Mouse (Mus musculus) left cerebral cortex, postnatal 4 days (tissue): ENCODE data around the gene Grin1. TPM values are rescaled to one million over a fixed set of nuclear protein-coding genes. Genes with fewer than 3 reads are reported as not detected.

ENCODE experiments used
- DNase-seq: peaks from one replicate; pipeline ENCODE4 v3.0.0-alpha.2; 2022
- intact Hi-C: fragments of 180-260 bp; cut with DNase I; formaldehyde crosslinking; loops from one replicate; pipeline ENCODE4 v1.15.1; 2025
- total RNA-seq, 2 experiments: library from RNA; stranded (reverse); gene quantifications; 2 replicates each; pipeline ENCODE4 v1.2.3; 2021

The Grin1 gene
- total RNA-seq, 2 experiments from 2014 or later: 163 to 186 TPM

DNA sequence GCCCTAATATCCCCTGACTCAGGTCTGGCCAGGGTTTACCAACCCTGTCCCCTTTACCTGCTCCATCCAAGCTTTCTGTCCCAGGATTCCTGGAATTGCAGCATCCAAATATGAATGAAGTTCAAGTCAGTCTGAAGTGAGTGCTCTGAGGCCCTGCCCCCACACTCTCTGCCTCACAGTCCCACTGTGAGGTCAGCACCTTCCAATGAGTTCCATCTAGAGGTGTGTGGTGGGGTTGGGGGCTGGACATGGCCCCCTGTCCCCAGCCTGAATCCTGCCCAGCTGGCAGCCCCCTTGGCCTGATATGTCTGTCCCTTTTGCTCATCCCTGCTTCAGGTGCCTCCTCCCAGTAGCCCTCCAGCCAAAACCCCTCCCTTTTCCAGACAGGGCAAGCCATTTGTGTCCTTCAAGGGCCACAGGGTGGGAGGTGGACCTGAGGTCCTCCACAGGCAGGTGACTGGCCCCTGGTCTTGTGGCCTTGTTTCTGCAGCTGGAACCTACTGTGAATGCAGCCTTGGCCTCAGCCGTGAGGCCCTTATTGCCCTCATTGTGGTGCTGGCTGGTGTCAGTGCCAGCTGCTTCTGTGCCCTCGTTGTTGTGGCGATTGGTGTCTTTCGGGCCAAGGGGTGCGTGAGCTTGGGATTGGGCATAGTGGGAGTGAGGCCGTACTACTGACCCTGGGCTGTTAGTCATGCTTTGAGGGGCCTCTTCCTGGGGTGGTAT lies 30.9 kb downstream of the Grin1 start, which contains the start of gene Tmem210:
TSS of gene Tmem210 (plus strand) at position 219 of the 723 bp plus-strand sequence.
- intact Hi-C loops: no loop called here
- DNase-seq: no peak

DNA sequence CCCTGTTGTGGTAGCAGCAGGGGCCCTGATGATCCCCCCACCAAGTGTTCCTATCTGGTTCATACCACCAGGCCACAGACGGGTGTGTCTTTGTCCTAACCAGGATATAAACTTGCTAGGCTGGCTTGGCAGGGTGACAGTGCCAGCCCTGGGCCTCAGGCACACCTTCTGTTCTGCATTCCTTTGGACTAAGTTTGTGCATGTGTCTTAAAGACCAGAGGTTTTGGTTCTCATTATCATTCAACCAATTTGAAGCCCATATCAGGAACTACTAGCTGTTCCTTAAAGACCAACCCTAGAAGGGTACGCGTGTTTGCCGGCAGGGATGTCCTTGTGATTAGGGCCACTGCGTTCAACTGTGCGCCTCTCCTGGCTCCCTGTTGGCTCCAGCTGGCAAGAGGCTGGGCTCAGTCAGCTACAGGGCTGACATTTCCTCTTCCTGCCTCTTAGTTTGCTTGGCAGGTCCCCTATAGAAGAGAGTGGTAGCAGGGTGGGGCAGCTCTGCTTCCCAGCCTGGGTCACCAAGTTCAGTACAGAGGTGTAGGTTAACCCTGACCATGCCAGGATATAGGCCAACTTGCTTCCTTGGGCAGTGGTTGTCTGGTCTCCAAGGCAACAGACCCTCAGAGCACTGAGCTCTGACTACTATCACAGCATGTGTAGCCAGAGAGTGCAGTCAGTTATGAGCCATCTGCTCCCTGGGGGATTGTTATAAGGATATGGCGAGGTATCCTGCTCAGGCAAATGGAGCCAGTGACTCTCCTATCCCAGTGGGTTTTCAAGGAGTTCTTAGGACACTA lies 31.9 kb downstream of the Grin1 start:
- no peak for DNase-seq
- intact Hi-C loops: no loop called here

DNA sequence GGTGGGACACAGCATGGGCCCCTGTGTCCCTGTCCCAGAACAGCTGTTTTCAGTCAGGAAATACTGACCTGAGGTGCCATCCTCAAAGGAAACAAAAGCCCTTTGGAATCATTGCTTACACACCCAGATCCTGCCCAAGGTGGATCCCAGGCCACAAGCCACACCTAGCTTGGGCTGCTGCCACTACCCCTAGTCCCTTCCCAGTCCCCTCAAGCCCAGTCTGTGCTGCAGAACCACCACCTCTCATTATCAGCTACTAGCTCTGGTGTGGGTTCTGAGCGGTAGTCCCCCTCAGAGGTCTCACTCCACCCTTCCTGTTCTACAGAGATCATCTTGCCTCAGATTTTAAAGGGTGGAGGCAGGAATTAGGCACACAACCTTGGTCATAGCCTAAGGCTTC lies 32.7 kb downstream of the Grin1 start:
- intact Hi-C loops: no loop called here
- no peak for DNase-seq

DNA sequence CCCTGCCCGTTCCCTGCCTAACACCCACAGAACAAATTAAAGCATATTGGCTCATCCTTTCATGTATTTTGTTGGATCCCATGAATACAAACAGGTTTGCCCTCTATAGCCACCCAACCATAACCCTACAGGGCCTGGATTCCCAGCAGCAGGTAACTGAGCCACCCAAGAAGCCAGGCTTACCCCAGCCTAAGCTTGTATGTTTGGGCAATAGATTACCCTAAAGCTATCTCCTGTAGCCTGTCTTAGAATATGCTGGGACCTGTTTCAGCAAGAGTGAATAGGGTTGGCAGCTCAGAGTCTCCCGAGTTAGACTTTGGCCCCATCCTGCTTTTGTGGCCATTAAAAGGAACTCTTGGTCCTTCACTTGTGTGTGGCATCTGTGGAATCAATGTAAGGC lies 33.4 kb downstream of the Grin1 start:
- intact Hi-C loops: no loop called here
- DNase-seq: no peak

DNA sequence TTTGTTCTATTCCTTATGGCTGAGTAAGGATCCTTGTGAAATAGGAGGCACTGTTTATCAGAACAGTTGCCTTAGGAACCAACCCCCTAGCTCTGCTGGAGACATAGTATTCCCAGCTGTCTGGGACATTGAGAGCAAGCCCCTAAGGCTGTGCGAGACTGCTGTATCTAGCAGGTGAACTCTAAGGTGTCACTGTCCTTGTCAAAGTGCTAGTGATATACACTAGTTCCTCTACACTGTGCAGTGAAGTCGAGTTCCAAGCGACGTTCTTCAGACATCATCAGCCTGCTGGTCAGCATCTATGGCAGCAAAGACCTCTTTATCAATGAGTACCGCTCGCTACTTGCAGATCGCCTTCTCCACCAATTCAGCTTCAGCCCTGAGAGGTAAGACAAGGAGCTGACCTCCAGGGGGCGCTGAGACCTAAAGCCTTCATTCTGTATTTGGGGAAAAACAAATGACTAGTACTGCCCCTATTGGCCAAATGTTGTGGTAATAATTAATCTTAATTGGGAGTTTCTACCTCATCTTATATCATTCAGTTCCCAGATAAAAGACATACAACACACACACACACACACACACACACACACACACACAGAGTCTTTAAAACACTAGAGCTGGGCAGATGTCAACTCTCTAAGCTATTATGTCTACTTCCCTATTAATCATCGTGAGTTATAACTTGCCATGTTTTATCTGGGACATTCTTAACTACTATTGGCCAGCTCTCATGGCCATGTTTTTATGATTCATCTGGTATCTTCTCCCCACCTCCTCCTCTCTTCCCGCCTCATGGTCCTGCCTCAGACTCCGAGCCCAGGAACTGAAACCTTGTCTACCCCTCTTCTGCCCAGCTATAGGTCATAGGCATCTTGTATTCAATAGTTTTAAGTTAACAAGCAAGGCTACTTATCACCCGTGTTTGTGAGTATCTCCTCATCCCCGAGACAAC lies 39.8 kb downstream of the Grin1 start:
- peak; percentile 92 for DNase-seq
- intact Hi-C loops: no loop called here

DNA sequence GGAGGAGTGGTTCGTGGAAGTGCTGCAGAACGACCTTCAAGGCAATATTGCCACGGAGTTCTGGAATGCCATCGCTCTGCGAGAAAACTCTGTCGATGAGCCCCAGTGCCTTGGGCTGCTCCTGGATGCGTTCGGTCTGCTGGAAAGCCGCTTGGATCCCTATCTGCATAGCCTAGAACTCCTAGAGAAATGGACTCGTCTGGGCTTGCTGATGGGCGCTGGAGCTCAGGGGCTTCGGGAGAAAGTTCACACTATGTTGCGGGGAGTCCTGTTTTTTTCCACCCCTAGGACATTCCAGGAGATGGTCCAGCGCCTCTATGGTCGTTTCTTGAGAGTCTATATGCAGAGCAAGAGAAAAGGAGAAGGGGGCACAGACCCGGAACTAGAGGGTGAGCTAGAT lies 46.0 kb downstream of the Grin1 start:
- no peak for DNase-seq
- intact Hi-C loops: no loop called here

DNA sequence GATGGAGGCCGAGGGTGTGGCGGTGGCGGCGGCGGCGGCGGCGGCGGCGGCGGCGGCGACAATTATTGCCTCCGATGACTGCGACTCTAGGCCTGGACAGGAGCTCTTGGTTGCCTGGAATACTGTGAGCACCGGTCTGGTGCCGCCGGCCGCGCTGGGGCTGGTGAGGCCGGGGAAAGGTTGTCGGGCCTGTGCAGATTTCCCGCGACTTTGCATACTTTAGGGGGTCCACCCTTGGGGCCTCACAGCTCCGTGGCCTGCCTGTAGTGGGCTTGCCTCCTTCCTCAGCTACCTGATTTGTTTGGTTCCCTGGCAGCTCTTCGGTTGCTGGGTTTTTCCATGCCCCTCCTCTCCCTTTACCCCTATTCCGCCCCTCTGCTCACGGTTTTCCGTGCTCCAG lies 46.5 kb downstream of the Grin1 start:
- intact Hi-C loops: no loop called here
- DNase-seq: no peak

DNA sequence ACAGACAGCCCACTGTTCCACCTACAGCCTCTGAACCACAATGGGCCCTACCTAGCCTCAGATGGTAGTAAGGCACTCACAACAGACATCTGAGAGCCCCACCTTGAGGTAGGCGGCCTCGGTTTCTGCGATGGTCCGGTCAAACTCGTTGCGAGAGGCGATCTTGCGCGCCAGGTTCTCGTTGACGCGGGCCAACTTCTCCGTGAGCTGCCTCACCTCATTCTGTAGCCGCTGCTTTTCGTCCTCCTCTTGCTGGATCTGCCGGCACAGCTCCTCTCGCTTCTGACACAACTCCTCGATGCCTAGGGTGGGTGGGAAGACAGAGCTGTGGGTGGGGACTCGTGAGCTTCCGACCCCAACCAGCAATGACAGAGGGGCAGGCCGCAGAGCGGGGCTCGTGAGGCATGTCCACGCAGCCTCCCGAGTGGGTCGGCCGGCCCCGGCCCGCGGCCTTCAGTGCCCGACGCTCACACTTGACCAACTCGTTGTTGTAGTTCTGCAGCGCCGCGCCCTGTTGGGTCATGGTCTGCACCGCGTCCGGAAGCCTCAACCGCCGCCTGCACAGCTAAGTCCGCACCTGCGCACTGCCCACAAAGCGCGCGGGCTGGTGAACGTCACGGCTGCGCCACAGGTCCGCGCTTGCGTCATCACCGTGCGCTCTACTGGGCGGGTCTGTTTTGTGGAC lies 47.0 kb downstream of the Grin1 start, which contains the start of the genes Ssna1 and Anapc2:
TSS of gene Ssna1 (minus strand) at position 612 of the 685 bp plus-strand sequence.
TSS of gene Anapc2 (plus strand) at position 652 of the 685 bp plus-strand sequence.
- intact Hi-C loops: no loop called here
- DNase-seq: peak; percentile 98

DNA sequence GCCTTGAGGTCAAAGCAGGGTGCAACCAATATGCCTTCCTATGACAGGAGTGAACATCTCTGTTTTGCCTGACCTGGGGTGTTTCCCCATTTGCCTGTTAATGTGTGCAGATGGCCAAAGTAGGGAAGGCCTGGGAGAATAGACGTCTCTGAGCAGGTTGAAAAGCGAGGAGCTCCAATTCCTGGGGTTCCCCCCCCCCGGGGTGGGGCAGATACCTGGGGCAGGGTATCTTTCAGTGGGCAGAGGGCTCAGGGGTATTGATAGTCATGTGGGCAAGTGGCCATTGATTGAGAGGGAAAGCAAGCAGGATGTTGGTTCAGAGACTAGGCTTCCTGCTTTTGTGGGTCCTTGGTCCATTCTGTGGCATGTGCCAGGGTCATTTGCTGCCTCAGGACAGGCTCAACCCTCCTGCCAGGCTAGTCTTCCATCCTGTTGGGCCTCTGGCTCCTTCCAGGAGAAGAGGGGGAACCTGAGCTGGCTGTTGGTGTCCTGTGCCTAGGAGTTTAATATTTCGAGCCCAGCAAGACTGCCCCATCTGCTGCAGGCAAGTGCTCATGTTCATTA lies 51.2 kb downstream of the Grin1 start:
- intact Hi-C loops: no loop called here
- no peak for DNase-seq

DNA sequence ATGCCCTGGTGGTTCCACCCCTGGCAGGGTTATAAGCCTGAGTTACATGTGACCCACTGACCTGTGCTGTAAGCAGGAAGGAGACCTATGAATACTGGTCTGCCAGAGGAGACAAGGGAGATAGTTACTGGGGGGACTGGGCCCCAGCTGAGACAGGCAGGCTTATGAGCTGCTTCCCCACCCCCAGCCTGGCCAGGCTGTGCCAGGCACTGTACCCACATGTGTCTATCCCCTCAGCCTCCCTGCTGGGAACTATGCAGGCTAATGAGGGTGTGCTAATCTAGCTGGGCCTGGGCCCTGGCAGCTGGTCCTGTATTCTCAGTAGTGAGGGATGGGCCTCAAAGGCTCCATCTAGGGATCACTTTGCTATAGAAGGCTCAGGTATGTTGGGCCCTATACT lies 51.7 kb downstream of the Grin1 start:
- peak; percentile 80 for DNase-seq
- intact Hi-C loops: no loop called here

DNA sequence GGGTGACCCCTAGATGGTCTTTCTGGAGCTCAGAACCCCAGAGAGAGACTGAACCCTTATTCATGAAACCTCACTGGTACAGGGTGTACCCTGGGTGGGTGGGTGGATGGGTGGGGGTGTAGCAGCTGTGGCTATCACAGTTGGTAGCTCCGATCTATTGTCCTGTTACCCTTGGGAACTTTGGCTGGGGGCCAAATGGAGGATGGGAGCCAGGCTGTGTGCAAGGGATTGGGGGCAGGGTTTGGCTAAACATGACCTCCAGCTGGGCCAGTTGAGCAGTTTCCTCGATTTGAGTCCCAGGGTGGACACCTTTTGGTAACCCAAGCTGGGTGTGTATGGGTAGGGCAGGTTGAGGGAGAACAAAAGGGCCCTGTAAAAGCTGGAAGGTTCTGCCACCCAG lies 52.3 kb downstream of the Grin1 start:
- intact Hi-C loops: no loop called here
- DNase-seq: peak; percentile 87

DNA sequence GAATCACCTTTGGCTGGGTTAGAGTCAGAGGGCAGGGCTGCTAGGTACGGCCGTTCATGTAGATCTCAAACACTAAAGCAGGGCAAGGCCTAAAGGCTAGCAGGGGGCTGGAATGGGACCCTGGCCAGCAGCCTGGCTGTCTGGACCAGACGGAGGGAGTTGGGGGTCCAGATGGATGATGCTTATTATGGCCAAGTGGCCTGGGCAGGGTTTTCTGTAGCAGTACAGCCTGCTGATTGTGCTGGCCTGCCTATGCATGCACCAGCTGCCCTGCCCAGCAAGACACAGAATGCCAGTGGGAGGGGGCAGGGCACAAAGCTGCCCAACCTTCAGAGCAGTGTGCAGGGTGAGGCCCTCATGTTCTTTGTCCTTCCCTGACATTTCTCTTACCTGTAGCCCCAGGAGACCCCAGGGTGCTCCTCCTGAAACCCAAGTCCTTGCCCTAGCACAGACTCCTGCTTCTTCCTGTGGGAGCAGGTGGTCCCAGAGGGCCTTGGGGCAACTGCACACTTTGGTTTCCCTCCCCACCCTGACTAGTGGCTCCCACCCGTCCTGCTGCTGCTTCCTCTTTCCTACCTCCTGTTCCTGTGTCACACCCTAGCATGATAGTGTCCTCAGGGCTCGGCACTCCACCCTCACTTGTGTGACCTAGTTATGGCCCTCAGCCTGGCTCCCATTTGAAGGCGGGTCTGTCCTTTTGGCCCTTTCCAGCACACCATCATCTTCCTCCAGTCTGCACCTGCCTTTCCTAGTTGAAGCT lies 52.9 kb downstream of the Grin1 start:
- peak; percentile 95 for DNase-seq
- intact Hi-C loops: no loop called here

DNA sequence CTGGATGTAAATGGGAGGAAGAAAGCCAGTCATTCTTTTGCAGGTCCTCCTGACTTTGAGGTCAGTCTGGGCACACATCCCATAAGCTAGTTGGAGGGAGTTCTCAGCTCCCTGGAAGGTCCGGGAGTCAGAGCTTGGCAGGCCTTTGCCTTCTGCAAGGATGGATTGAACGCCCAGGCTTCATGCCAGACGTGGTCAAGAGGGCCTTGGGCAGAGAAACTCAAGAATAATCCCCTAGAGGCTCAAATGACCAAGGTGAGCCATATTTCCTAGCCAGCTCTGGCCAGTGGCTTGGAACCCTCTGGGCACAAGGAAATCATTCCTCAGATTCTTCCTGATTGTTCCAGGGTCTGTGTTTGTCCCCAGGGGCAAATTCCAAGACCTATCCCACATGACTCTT lies 54.1 kb downstream of the Grin1 start:
- intact Hi-C loops: no loop called here
- DNase-seq: peak; percentile 80

DNA sequence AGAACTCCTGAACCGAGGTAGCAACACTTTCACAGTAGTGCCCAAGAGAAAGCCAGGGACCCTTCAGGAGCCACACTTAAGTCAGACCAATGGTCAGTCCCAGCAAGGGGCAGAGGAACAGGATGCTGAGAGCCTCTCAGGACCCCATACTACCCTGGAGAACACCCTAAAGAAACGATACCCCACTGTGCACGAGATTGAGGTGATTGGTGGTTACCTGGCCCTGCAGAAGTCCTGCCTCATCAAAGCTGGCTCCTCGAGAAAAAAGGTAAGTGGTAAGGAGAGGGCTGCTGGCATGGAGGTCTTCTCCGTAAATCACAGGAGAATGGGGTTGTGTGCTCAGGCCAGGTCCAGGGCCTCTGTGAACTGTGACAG lies 54.7 kb downstream of the Grin1 start:
- intact Hi-C loops: no loop called here
- DNase-seq: no peak

DNA sequence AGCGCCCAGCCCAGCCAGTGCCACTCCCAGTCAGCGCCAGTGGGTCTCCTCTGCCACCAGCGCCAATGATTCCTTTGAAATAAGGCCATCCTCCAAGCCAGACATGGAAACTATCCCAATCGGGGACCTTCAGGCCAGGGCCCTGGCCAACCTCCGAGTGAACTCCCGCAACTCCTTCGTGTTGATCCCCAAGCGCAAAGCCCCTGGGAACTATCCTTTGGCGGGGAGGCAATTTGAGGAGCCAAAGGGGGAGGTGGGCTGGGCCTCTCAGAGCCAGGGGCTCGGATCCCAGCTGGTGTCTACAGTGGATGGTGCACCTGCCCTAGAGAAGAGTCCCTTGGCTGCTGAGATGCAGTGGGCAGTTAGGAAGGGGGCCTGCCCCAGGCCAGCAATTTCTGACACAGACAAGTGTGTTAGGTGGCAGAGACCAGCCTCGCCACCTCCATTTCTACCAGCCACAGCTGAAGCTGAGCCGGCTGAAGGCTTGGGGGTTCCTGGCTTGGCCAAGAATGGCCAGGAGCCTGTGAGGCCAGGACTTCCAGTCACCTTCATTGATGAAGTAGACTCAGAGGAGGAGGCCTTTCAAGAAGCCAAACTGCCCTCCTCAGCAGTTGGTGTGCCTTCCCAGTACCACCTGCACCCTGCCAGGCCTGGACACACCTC lies 55.2 kb downstream of the Grin1 start:
- DNase-seq: peak; percentile 75
- intact Hi-C loops: no loop called here

DNA sequence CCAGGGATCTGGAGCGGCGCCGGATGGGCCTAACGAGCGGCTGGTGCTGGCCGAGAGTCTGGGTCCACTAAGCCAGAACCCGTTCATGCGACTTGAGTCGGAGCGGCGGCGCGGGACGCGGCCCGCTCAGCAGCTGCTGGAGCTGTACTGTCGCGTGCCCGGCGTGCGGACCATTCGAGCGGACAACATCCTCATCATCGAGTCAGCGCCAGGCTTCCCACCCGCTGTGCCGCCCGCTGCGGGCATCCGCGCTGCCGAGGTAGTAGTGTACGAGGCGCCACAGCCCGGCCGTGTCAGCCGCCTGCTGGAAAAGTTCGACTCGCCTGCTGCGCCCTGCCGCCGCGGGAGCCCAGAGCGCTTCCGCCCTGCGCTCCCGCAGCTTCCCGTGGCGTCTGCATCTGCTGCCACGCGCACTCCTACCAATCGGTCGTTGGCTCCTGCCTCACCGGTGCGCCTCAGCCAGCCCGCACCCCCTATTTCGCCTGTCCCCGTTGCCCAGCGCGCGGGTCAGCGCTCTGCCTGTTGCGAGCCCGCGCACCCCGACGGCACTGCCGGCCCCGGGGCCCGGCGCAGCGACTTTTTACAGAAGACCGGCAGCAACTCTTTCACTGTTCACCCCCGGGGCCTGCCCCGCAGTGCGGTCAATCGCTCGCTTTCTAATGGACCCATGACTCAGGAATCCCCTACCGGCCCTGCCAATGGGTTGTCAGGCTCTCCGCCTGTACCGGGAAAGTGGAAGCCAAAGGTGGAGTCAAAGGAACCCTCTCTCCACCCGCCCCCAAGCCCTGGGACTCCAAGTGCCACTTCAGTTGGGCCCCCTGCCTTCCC lies 56.0 kb downstream of the Grin1 start:
- DNase-seq: peak; percentile 82
- intact Hi-C loops: no loop called here

DNA sequence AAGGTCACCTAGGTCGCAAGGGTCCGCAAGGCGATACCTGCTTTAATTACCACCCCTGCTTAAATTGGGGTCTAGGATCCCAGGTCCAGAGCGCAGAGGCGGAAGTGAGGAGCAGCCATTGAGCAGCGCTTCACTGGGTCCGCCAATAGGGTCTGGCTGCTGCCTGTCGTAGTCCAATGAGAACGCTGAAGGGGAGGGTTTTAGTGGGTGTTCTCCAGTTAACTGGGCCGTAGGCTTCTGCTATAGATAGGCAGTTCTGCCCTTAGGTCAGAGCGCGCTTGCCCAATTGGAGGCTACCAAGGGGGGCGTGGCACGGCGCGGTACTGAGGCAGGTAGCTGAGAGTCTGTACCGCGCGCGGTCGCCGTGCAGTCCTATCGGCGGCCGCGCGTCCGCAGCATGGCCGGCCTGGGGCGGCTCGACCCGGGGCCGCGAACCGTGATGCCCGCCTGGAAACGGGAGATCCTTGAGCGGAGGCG lies 56.7 kb downstream of the Grin1 start, which contains the start of gene Tprn:
TSS of gene Tprn (plus strand) at position 328 of the 477 bp plus-strand sequence.
- peak; percentile 97 for DNase-seq
- intact Hi-C loops: no loop called here

DNA sequence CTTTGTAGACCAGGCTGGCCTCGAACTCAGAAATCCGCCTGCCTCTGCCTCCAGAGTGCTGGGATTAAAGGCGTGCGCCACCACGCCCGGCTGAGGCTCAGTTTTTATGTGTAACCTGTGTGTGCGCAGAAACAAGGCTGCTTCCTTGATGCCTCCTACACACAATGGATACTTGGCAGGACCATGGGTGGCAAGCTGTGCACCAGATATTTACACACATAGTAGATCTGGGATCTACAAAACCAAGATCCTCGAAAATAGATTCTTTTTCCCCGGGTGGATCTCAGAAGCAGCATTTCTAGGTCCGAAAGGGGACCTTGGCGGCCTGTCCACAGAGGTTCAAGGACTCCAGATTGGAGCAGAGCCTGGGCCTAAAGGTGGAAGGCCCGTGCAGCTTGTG lies 57.1 kb downstream of the Grin1 start:
- intact Hi-C loops: no loop called here
- DNase-seq: no peak
